Mouse (Mus musculus): ENCODE results near the gene Lrsam1. TPM values are rescaled to one million over a fixed set of nuclear protein-coding genes. Genes with fewer than 3 reads are reported as not detected.
"Not testable (repeated sequence)": the region's sequence is repeated elsewhere in the genome, so short reads cannot be mapped to it uniquely, and the experiment has no call there.

Gene Lrsam1
- 6.0 and 7.0 TPM in 2 replicates for polyA plus RNA-seq (2014; fragmentation: Nextera tagmentation; extraction: Ambion mirVana)

GRCm38 (mm10) chr2:32961192-32961995 lies at the start of gene Lrsam1, which contains the start of gene Rpl12:
Gene Lrsam1, minus strand, starts transcription at chr2:32961614.
Gene Rpl12, plus strand, starts transcription at chr2:32961559.
- peak; percentile 90 for ATAC-seq (ENCODE audit: insufficient number of reproducible peaks, low FRiP score, low TSS enrichment, low read depth)
- Histone ChIP-seq H3K4me3 (ENCODE audit: low read depth, low read length) (peak within 1 kb of the TSS; percentile 75), H3K4me1 (ENCODE audit: control insufficient read depth, insufficient read depth, low read length) (peaks cover 16% of the 10 kb centered on the region), H3K27me3 (ENCODE audit: control insufficient read depth, insufficient read depth, low read length) (no peaks in the 10 kb centered on the region), H3K36me3 (ENCODE audit: control insufficient read depth, insufficient read depth, low read length) (peaks cover 13% of the 10 kb centered on the region), H3K9me3 (ENCODE audit: control insufficient read depth, low read length) (no peaks in the 10 kb centered on the region), H3K9ac (ENCODE audit: low read length) (peak within 1 kb of the TSS; percentile 90), H3K27ac (replicated peaks; ENCODE audit: low read depth, low read length) (peak within 1 kb of the TSS; percentile 57), H3K4me2 (ENCODE audit: low read depth, severe bottlenecking) (peak within 1 kb of the TSS; percentile 68)
- peak; percentile 95 for DNase-seq (ENCODE audit: low spot score)
- WGBS: 3% methylated on average over 55 of the region's 55 CpGs

GRCm38 (mm10) chr2:33009055-33009454 lies 47.6 kb upstream of the Lrsam1 start:
- not testable (repeated sequence) for H3K9ac ChIP-seq (ENCODE audit: low read length); H3K4me1 ChIP-seq (ENCODE audit: control insufficient read depth, insufficient read depth, low read length); H3K4me3 ChIP-seq (ENCODE audit: low read depth, low read length); H3K27ac ChIP-seq (replicated peaks; ENCODE audit: low read depth, low read length); H3K4me2 ChIP-seq (ENCODE audit: low read depth, severe bottlenecking); H3K27me3 ChIP-seq (ENCODE audit: control insufficient read depth, insufficient read depth, low read length); DNase-seq (ENCODE audit: low spot score); ATAC-seq (ENCODE audit: insufficient number of reproducible peaks, low FRiP score, low TSS enrichment, low read depth); H3K36me3 ChIP-seq (ENCODE audit: control insufficient read depth, insufficient read depth, low read length); H3K9me3 ChIP-seq (ENCODE audit: control insufficient read depth, low read length)
- 86% methylated on average over 4 of the region's 4 CpGs for WGBS

- no peaks in the 10 kb centered on the region for H3K9me3 ChIP-seq (ENCODE audit: control insufficient read depth, low read length)
- DNase-seq (ENCODE audit: low spot score) (no peak), ATAC-seq (ENCODE audit: insufficient number of reproducible peaks, low FRiP score, low TSS enrichment, low read depth) (no peak)
- no peak overlapping the region for H3K27ac ChIP-seq (replicated peaks; ENCODE audit: low read depth, low read length)
- H3K4me2 ChIP-seq (ENCODE audit: low read depth, severe bottlenecking): no peak overlapping the region
- H3K9ac ChIP-seq (ENCODE audit: low read length): no peak overlapping the region
- H3K27me3 ChIP-seq (ENCODE audit: control insufficient read depth, insufficient read depth, low read length): no peaks in the 10 kb centered on the region
- no peaks in the 10 kb centered on the region for H3K36me3 ChIP-seq (ENCODE audit: control insufficient read depth, insufficient read depth, low read length)
- no peak overlapping the region for H3K4me3 ChIP-seq (ENCODE audit: low read depth, low read length)
- WGBS: 83% methylated on average over 5 of the region's 5 CpGs
- no peaks in the 10 kb centered on the region for H3K4me1 ChIP-seq (ENCODE audit: control insufficient read depth, insufficient read depth, low read length)
These were observed 43.6 kb upstream of the Lrsam1 start for GRCm38 (mm10) chr2:33005041-33005440.

- no peaks in the 10 kb centered on the region for H3K4me1 ChIP-seq (ENCODE audit: control insufficient read depth, insufficient read depth, low read length)
- no peaks in the 10 kb centered on the region for H3K27me3 ChIP-seq (ENCODE audit: control insufficient read depth, insufficient read depth, low read length)
- H3K9me3 ChIP-seq (ENCODE audit: control insufficient read depth, low read length): no peaks in the 10 kb centered on the region
- H3K36me3 ChIP-seq (ENCODE audit: control insufficient read depth, insufficient read depth, low read length): no peaks in the 10 kb centered on the region
- ATAC-seq (ENCODE audit: insufficient number of reproducible peaks, low FRiP score, low TSS enrichment, low read depth) (no peak), DNase-seq (ENCODE audit: low spot score) (no peak)
- 83% methylated on average over 7 of the region's 7 CpGs for WGBS
- H3K9ac ChIP-seq (ENCODE audit: low read length): no peak overlapping the region
- no peak overlapping the region for H3K27ac ChIP-seq (replicated peaks; ENCODE audit: low read depth, low read length)
- no peak overlapping the region for H3K4me2 ChIP-seq (ENCODE audit: low read depth, severe bottlenecking)
- H3K4me3 ChIP-seq (ENCODE audit: low read depth, low read length): no peak overlapping the region
These were observed 40.7 kb upstream of the Lrsam1 start for GRCm38 (mm10) chr2:33002144-33002543.

- 92% methylated on average over 2 of the region's 2 CpGs for WGBS
These were observed 38.3 kb upstream of the Lrsam1 start for GRCm38 (mm10) chr2:32999752-33000151.

GRCm38 (mm10) chr2:32997792-32998191 lies 36.4 kb upstream of the Lrsam1 start:
- WGBS: 80% methylated on average over 4 of the region's 4 CpGs
- ATAC-seq (ENCODE audit: insufficient number of reproducible peaks, low FRiP score, low TSS enrichment, low read depth): no peak
- H3K27ac ChIP-seq (replicated peaks; ENCODE audit: low read depth, low read length): no peak overlapping the region
- no peaks in the 10 kb centered on the region for H3K36me3 ChIP-seq (ENCODE audit: control insufficient read depth, insufficient read depth, low read length)
- H3K9me3 ChIP-seq (ENCODE audit: control insufficient read depth, low read length): no peaks in the 10 kb centered on the region
- no peak for DNase-seq (ENCODE audit: low spot score)
- H3K4me2 ChIP-seq (ENCODE audit: low read depth, severe bottlenecking): no peak overlapping the region
- H3K4me3 ChIP-seq (ENCODE audit: low read depth, low read length): no peak overlapping the region
- no peaks in the 10 kb centered on the region for H3K27me3 ChIP-seq (ENCODE audit: control insufficient read depth, insufficient read depth, low read length)
- no peak overlapping the region for H3K9ac ChIP-seq (ENCODE audit: low read length)
- H3K4me1 ChIP-seq (ENCODE audit: control insufficient read depth, insufficient read depth, low read length): no peaks in the 10 kb centered on the region

More at GRCm38 (mm10) chr2:32999752-33000151, 38.3 kb upstream of the Lrsam1 start:
- H3K27me3 ChIP-seq (ENCODE audit: control insufficient read depth, insufficient read depth, low read length): no peaks in the 10 kb centered on the region
- H3K4me3 ChIP-seq (ENCODE audit: low read depth, low read length): no peak overlapping the region
- H3K9ac ChIP-seq (ENCODE audit: low read length): no peak overlapping the region
- ATAC-seq (ENCODE audit: insufficient number of reproducible peaks, low FRiP score, low TSS enrichment, low read depth): no peak
- no peak overlapping the region for H3K4me2 ChIP-seq (ENCODE audit: low read depth, severe bottlenecking)
- no peaks in the 10 kb centered on the region for H3K9me3 ChIP-seq (ENCODE audit: control insufficient read depth, low read length)
- H3K4me1 ChIP-seq (ENCODE audit: control insufficient read depth, insufficient read depth, low read length): no peaks in the 10 kb centered on the region
- no peak overlapping the region for H3K27ac ChIP-seq (replicated peaks; ENCODE audit: low read depth, low read length)
- DNase-seq (ENCODE audit: low spot score): no peak
- H3K36me3 ChIP-seq (ENCODE audit: control insufficient read depth, insufficient read depth, low read length): no peaks in the 10 kb centered on the region

GRCm38 (mm10) chr2:32997081-32997480 lies 35.7 kb upstream of the Lrsam1 start:
- no peak for DNase-seq (ENCODE audit: low spot score)
- H3K4me3 ChIP-seq (ENCODE audit: low read depth, low read length): no peak overlapping the region
- no peak overlapping the region for H3K27ac ChIP-seq (replicated peaks; ENCODE audit: low read depth, low read length)
- H3K9me3 ChIP-seq (ENCODE audit: control insufficient read depth, low read length): no peaks in the 10 kb centered on the region
- WGBS: 86% methylated on average over 6 of the region's 6 CpGs
- no peaks in the 10 kb centered on the region for H3K36me3 ChIP-seq (ENCODE audit: control insufficient read depth, insufficient read depth, low read length)
- no peak for ATAC-seq (ENCODE audit: insufficient number of reproducible peaks, low FRiP score, low TSS enrichment, low read depth)
- H3K9ac ChIP-seq (ENCODE audit: low read length): no peak overlapping the region
- no peaks in the 10 kb centered on the region for H3K4me1 ChIP-seq (ENCODE audit: control insufficient read depth, insufficient read depth, low read length)
- no peak overlapping the region for H3K4me2 ChIP-seq (ENCODE audit: low read depth, severe bottlenecking)
- no peaks in the 10 kb centered on the region for H3K27me3 ChIP-seq (ENCODE audit: control insufficient read depth, insufficient read depth, low read length)

GRCm38 (mm10) chr2:32992130-32992529 lies 30.7 kb upstream of the Lrsam1 start:
- Histone ChIP-seq H3K9ac (ENCODE audit: low read length) (no peak overlapping the region), H3K4me2 (ENCODE audit: low read depth, severe bottlenecking) (no peak overlapping the region), H3K36me3 (ENCODE audit: control insufficient read depth, insufficient read depth, low read length) (0 out of 2 replicates have a peak, but pooled peaks cover 2% of the 10 kb centered on the region), H3K27ac (replicated peaks; ENCODE audit: low read depth, low read length) (no peak overlapping the region), H3K27me3 (ENCODE audit: control insufficient read depth, insufficient read depth, low read length) (no peaks in the 10 kb centered on the region), H3K4me3 (ENCODE audit: low read depth, low read length) (no peak overlapping the region), H3K9me3 (ENCODE audit: control insufficient read depth, low read length) (no peaks in the 10 kb centered on the region), H3K4me1 (ENCODE audit: control insufficient read depth, insufficient read depth, low read length) (no peaks in the 10 kb centered on the region)
- ATAC-seq (ENCODE audit: insufficient number of reproducible peaks, low FRiP score, low TSS enrichment, low read depth): no peak
- no peak for DNase-seq (ENCODE audit: low spot score)
- WGBS: 75% methylated on average over 6 of the region's 6 CpGs
